Mouse (Mus musculus) kidney, embryonic 16.5 days (tissue): Measurements from ENCODE around the gene Nomo1. TPM values are rescaled to one million over a fixed set of nuclear protein-coding genes. Genes with fewer than 3 reads are reported as not detected.

Source experiments
- ATAC-seq: fragments of 200-750 bp; cut with Nextera tagmentation; 2 replicates; pipeline ENCODE4 v1.8.0; 2017; ENCODE audit warnings: moderate TSS enrichment; ENCODE audit not compliant: low FRiP score, low TSS enrichment
- H3K27ac ChIP-seq: fragments of 300-500 bp; sonication (generic); 2 replicates; pipeline ENCODE4 v1.5.1; 2014; ENCODE audit warnings: low read length
- H3K27me3 ChIP-seq: fragments of 300-500 bp; sonication (generic); 2 replicates; pipeline ENCODE4 v1.6.1; 2014; ENCODE audit warnings: low read length, control low read depth, mixed read lengths; ENCODE audit not compliant: insufficient read depth
- H3K36me3 ChIP-seq: fragments of 300-500 bp; sonication (generic); 2 replicates; pipeline ENCODE4 v1.6.1; 2014; ENCODE audit warnings: low read length, control low read depth, mixed read lengths; ENCODE audit not compliant: insufficient read depth
- H3K4me1 ChIP-seq: fragments of 300-500 bp; sonication (generic); 2 replicates; pipeline ENCODE4 v1.6.1; 2014; ENCODE audit warnings: low read length, control low read depth, mixed read lengths; ENCODE audit not compliant: insufficient read depth
- H3K4me2 ChIP-seq: fragments of 300-500 bp; sonication (generic); replicated peaks from 2 replicates; pipeline ENCODE4 v1.6.1; 2014; ENCODE audit warnings: low read depth, low read length
- H3K4me3 ChIP-seq: fragments of 300-500 bp; sonication (generic); 2 replicates; pipeline ENCODE4 v1.5.1; 2014; ENCODE audit warnings: mild to moderate bottlenecking, low read length
- H3K9ac ChIP-seq: fragments of 300-500 bp; sonication (generic); replicated peaks from 2 replicates; pipeline ENCODE4 v1.6.1; 2014; ENCODE audit warnings: low read length
- H3K9me3 ChIP-seq: fragments of 300-500 bp; sonication (generic); 2 replicates; pipeline ENCODE4 v1.6.1; 2016; ENCODE audit warnings: low read length, control low read depth
- WGBS: fragments of 180-500 bp; shearing (Covaris S2); extraction: QIAGEN DNeasy Blood & Tissue Kit; methylation state at CpG from one replicate; pipeline ENCODE4 v1.1.7; 2014; 5-methylcytosine and 5-hydroxymethylcytosine counted together
- polyA plus RNA-seq: library from polyadenylated mRNA; unstranded; fragments of >200 nt; fragmentation: Nextera tagmentation; extraction: Ambion mirVana; gene quantifications from 2 replicates; pipeline ENCODE4 v1.2.1, GENCODE M21; 2015

The Nomo1 gene
- polyA plus RNA-seq, 1 experiment from 2014 or later, result 44.4 TPM

- no peaks in the 10 kb centered on the region for H3K27me3 ChIP-seq
- no peak overlapping the region for H3K4me3 ChIP-seq
- ATAC-seq, result no peak
- peaks cover 31% of the 10 kb centered on the region for H3K36me3 ChIP-seq
- no peak overlapping the region for H3K4me2 ChIP-seq
- 50% methylated on average over 2 of the region's 2 CpGs for WGBS
- H3K4me1 ChIP-seq, result peaks cover 6% of the 10 kb centered on the region
- H3K27ac ChIP-seq, result no peak overlapping the region
- no peaks in the 10 kb centered on the region for H3K9me3 ChIP-seq
- no peak overlapping the region for H3K9ac ChIP-seq
Measured at GRCm38 (mm10) chr7:46039873-46040272, 6.4 kb downstream of the Nomo1 start.

- Histone ChIP-seq H3K27me3 (no peaks in the 10 kb centered on the region), H3K9me3 (no peaks in the 10 kb centered on the region), H3K9ac (no peak overlapping the region), H3K4me2 (no peak overlapping the region), H3K27ac (no peak overlapping the region), H3K4me1 (no peaks in the 10 kb centered on the region), H3K4me3 (no peak overlapping the region), H3K36me3 (peaks cover 48% of the 10 kb centered on the region)
- ATAC-seq, result no peak
- WGBS, result 88% methylated on average over 10 of the region's 10 CpGs
Measured at GRCm38 (mm10) chr7:46044106-46044505, 10.6 kb downstream of the Nomo1 start.

- 94% methylated on average over 11 of the region's 11 CpGs for WGBS
- Histone ChIP-seq H3K4me1 (no peaks in the 10 kb centered on the region), H3K27ac (no peak overlapping the region), H3K9me3 (no peaks in the 10 kb centered on the region), H3K4me2 (no peak overlapping the region), H3K36me3 (peaks cover 56% of the 10 kb centered on the region), H3K9ac (no peak overlapping the region), H3K27me3 (no peaks in the 10 kb centered on the region), H3K4me3 (no peak overlapping the region)
- ATAC-seq, result no peak
Measured at GRCm38 (mm10) chr7:46045882-46046281, 12.4 kb downstream of the Nomo1 start.

- 91% methylated on average over 13 of the region's 13 CpGs for WGBS
- H3K4me3 ChIP-seq, result no peak overlapping the region
- ATAC-seq, result no peak
- H3K27me3 ChIP-seq, result no peaks in the 10 kb centered on the region
- no peak overlapping the region for H3K4me2 ChIP-seq
- no peak overlapping the region for H3K27ac ChIP-seq
- H3K9me3 ChIP-seq, result no peaks in the 10 kb centered on the region
- peaks cover 59% of the 10 kb centered on the region for H3K36me3 ChIP-seq
- H3K9ac ChIP-seq, result no peak overlapping the region
- H3K4me1 ChIP-seq, result no peaks in the 10 kb centered on the region
Measured at GRCm38 (mm10) chr7:46047873-46048562, 14.5 kb downstream of the Nomo1 start.

- no peaks in the 10 kb centered on the region for H3K9me3 ChIP-seq
- WGBS, result 92% methylated on average over 7 of the region's 7 CpGs
- ATAC-seq, result no peak
- no peak overlapping the region for H3K4me2 ChIP-seq
- peaks cover 61% of the 10 kb centered on the region for H3K36me3 ChIP-seq
- no peaks in the 10 kb centered on the region for H3K4me1 ChIP-seq
- H3K9ac ChIP-seq, result no peak overlapping the region
- H3K27me3 ChIP-seq, result no peaks in the 10 kb centered on the region
- H3K27ac ChIP-seq, result no peak overlapping the region
- H3K4me3 ChIP-seq, result no peak overlapping the region
Measured at GRCm38 (mm10) chr7:46049981-46050380, 16.5 kb downstream of the Nomo1 start.

- Histone ChIP-seq H3K27ac (no peak overlapping the region), H3K36me3 (peaks cover 63% of the 10 kb centered on the region), H3K9me3 (no peaks in the 10 kb centered on the region), H3K4me1 (no peaks in the 10 kb centered on the region), H3K4me3 (no peak overlapping the region), H3K4me2 (no peak overlapping the region), H3K9ac (no peak overlapping the region), H3K27me3 (no peaks in the 10 kb centered on the region)
- no peak for ATAC-seq
- WGBS, result 95% methylated on average over 4 of the region's 4 CpGs
Measured at GRCm38 (mm10) chr7:46052161-46052821, 18.8 kb downstream of the Nomo1 start.

- Histone ChIP-seq H3K27me3 (no peaks in the 10 kb centered on the region), H3K36me3 (peaks cover 72% of the 10 kb centered on the region), H3K4me1 (no peaks in the 10 kb centered on the region), H3K27ac (no peak overlapping the region), H3K4me2 (no peak overlapping the region), H3K9me3 (no peaks in the 10 kb centered on the region), H3K9ac (no peak overlapping the region), H3K4me3 (no peak overlapping the region)
- WGBS, result 90% methylated on average over 3 of the region's 3 CpGs
- ATAC-seq, result no peak
Measured at GRCm38 (mm10) chr7:46053566-46053965, 20.1 kb downstream of the Nomo1 start.

GRCm38 (mm10) chr7:46058882-46059281 is 25.4 kb downstream of the Nomo1 start:
- Histone ChIP-seq H3K36me3 (peaks cover 70% of the 10 kb centered on the region), H3K4me3 (no peak overlapping the region), H3K9me3 (no peaks in the 10 kb centered on the region), H3K27me3 (no peaks in the 10 kb centered on the region), H3K9ac (no peak overlapping the region), H3K27ac (no peak overlapping the region), H3K4me2 (no peak overlapping the region), H3K4me1 (no peaks in the 10 kb centered on the region)
- 89% methylated on average over 11 of the region's 11 CpGs for WGBS
- no peak for ATAC-seq

GRCm38 (mm10) chr7:46060688-46061087 is 27.2 kb downstream of the Nomo1 start:
- no peak overlapping the region for H3K4me2 ChIP-seq
- no peaks in the 10 kb centered on the region for H3K4me1 ChIP-seq
- no peak for ATAC-seq
- no peaks in the 10 kb centered on the region for H3K9me3 ChIP-seq
- 92% methylated on average over 8 of the region's 8 CpGs for WGBS
- H3K9ac ChIP-seq, result no peak overlapping the region
- no peaks in the 10 kb centered on the region for H3K27me3 ChIP-seq
- peaks cover 59% of the 10 kb centered on the region for H3K36me3 ChIP-seq
- no peak overlapping the region for H3K4me3 ChIP-seq
- no peak overlapping the region for H3K27ac ChIP-seq

- Histone ChIP-seq H3K9me3 (no peaks in the 10 kb centered on the region), H3K4me1 (no peaks in the 10 kb centered on the region), H3K27ac (no peak overlapping the region), H3K9ac (no peak overlapping the region), H3K27me3 (no peaks in the 10 kb centered on the region), H3K4me2 (no peak overlapping the region), H3K4me3 (no peak overlapping the region), H3K36me3 (peaks cover 60% of the 10 kb centered on the region)
- ATAC-seq, result no peak
- 95% methylated on average over 16 of the region's 16 CpGs for WGBS
Measured at GRCm38 (mm10) chr7:46061614-46062013, 28.1 kb downstream of the Nomo1 start.
